ENCODE assay signal across 10 mouse cellular contexts in genomic region chr1:59387542-59388314, GRCm38 (mm10).
DNase-seq lines count a peak whose midpoint lies in the region; ATAC-seq lines count a peak whose summit lies in the region.
"Had no signal": no experiment of that assay in that cellular context is flagged by ENCODE, and none has a peak within 500 bp of the region (broad histone marks: within the 10 kb centered on the region; RNA-seq: fewer than 3 reads in every experiment).

No protein-coding gene starts in this region.

- H3K4me2 ChIP-seq in kidney, embryonic 14.5 days (replicated peaks; ENCODE audit: low read depth, low read length) = no peak overlapping the region
- H3K4me2 ChIP-seq: embryonic facial prominence, embryonic 15.5 days; liver, embryonic 15.5 days had no signal

- no peak overlapping the region for H3K9ac ChIP-seq in kidney, embryonic 14.5 days (ENCODE audit: low read depth, low read length)
- H3K9ac ChIP-seq: embryonic facial prominence, embryonic 15.5 days; liver, embryonic 15.5 days had no signal

- H3K27ac ChIP-seq in kidney, embryonic 14.5 days (ENCODE audit: low read depth, low read length) = 0 out of 2 replicates have a peak overlapping the region, but pooled peaks have one; percentile 44
- H3K27ac ChIP-seq: embryonic facial prominence, embryonic 15.5 days; liver, embryonic 15.5 days had no signal

- H3K4me3 ChIP-seq in kidney, embryonic 14.5 days (ENCODE audit: low read length) = no peak overlapping the region
- H3K4me3 ChIP-seq: embryonic facial prominence, embryonic 15.5 days; liver, embryonic 15.5 days had no signal

- H3K9me3 ChIP-seq in kidney, embryonic 14.5 days (ENCODE audit: control insufficient read depth, low read length) = no peaks in the 10 kb centered on the region
- H3K9me3 ChIP-seq: embryonic facial prominence, embryonic 15.5 days; liver, embryonic 15.5 days had no signal

- ATAC-seq in kidney, embryonic 14.5 days (ENCODE audit: low FRiP score, low TSS enrichment) = peak; percentile 75
- ATAC-seq in monocyte, adult 5-6 weeks (replicated peaks; ENCODE audit: insufficient number of reproducible peaks, low FRiP score, low TSS enrichment, poor library complexity, severe bottlenecking) = no peak

- no peaks in the 10 kb centered on the region for H3K27me3 ChIP-seq in kidney, embryonic 14.5 days (ENCODE audit: control insufficient read depth, insufficient read depth, low read length)
- H3K27me3 ChIP-seq: embryonic facial prominence, embryonic 15.5 days; liver, embryonic 15.5 days had no signal

- H3K36me3 ChIP-seq in kidney, embryonic 14.5 days (ENCODE audit: control insufficient read depth, insufficient read depth, low read length) = no peaks in the 10 kb centered on the region
- H3K36me3 ChIP-seq: embryonic facial prominence, embryonic 15.5 days; liver, embryonic 15.5 days had no signal

- DNase-seq in cerebellum, adult 18-20 months = peak; percentile 32 to 44
- DNase-seq in cerebellum, postnatal 14 days = no peak
- no peak for DNase-seq in kidney, postnatal 36 days
- DNase-seq in 3T3-L1 (ENCODE audit: low read depth, low spot score) = peak; percentile 39
- peak; percentile 23 to 33 for DNase-seq in cerebellum, postnatal 36 days
- no peak for DNase-seq in c-Kit-positive CD71-positive TER-119-positive erythroid progenitor cells, embryonic 14.5 days (ENCODE audit: low spot score)

- no peaks in the 10 kb centered on the region for H3K4me1 ChIP-seq in kidney, embryonic 14.5 days (ENCODE audit: control insufficient read depth, insufficient read depth, low read length)
- H3K4me1 ChIP-seq: embryonic facial prominence, embryonic 15.5 days had no signal

- 14% methylated on average over 3 of the region's 3 CpGs for WGBS in kidney, embryonic 14.5 days

Comparison
In these comparisons a context has a peak if more than half of its experiments do, and no peak if none do; other contexts are left out.
1. DNase-seq: peak in cerebellum, adult 18-20 months (2 of 2), 3T3-L1 (single experiment) and cerebellum, postnatal 36 days (2 of 2); none in cerebellum, postnatal 14 days (0 of 2), kidney, postnatal 36 days (0 of 2) and c-Kit-positive CD71-positive TER-119-positive erythroid progenitor cells, embryonic 14.5 days (single experiment).